Mouse (Mus musculus): ENCODE results near the gene Calhm6.
A peak's percentile ranks its signal among the peaks of the same experiment; 100 is the strongest.

Calhm6 gene

GRCm38 (mm10) chr10:34127392-34128378 lies at the start of gene Calhm6:
TSS of gene Calhm6 (minus strand) at chr10:34127984.
- DNase-seq: peak; percentile 93

- DNase-seq: no peak
These were observed 48.3 kb upstream of the Calhm6 start for GRCm38 (mm10) chr10:34175870-34176606.

GRCm38 (mm10) chr10:34172663-34173282 lies 45.0 kb upstream of the Calhm6 start:
- DNase-seq: no peak

- peak; percentile 95 for DNase-seq
These were observed 43.9 kb upstream of the Calhm6 start for GRCm38 (mm10) chr10:34171660-34172059.

- DNase-seq: no peak
These were observed 43.4 kb upstream of the Calhm6 start for GRCm38 (mm10) chr10:34171191-34171590.

GRCm38 (mm10) chr10:34166971-34167370 lies 39.2 kb upstream of the Calhm6 start:
- no peak for DNase-seq

- no peak for DNase-seq
These were observed 28.2 kb upstream of the Calhm6 start for GRCm38 (mm10) chr10:34155796-34156554.

GRCm38 (mm10) chr10:34151827-34152226 lies 24.0 kb upstream of the Calhm6 start:
- no peak for DNase-seq

GRCm38 (mm10) chr10:34150454-34150853 lies 22.7 kb upstream of the Calhm6 start:
- no peak for DNase-seq

- peak; percentile 12 for DNase-seq
These were observed 22.0 kb upstream of the Calhm6 start for GRCm38 (mm10) chr10:34149772-34150171.

- DNase-seq: peak; percentile 56
These were observed 13.9 kb upstream of the Calhm6 start for GRCm38 (mm10) chr10:34141693-34142092.

- DNase-seq: no peak
These were observed 12.0 kb upstream of the Calhm6 start for GRCm38 (mm10) chr10:34139768-34140167.

GRCm38 (mm10) chr10:34138027-34138426 lies 10.2 kb upstream of the Calhm6 start:
- no peak for DNase-seq

- DNase-seq: no peak
These were observed 8.6 kb upstream of the Calhm6 start for GRCm38 (mm10) chr10:34136432-34136831.

- peak; percentile 92 for DNase-seq
These were observed 3.6 kb upstream of the Calhm6 start for GRCm38 (mm10) chr10:34131356-34131755.

GRCm38 (mm10) chr10:34128391-34128790 lies 607 bp upstream of the Calhm6 start:
- peak; percentile 95 for DNase-seq

GRCm38 (mm10) chr10:34118421-34118820 lies 9.4 kb downstream of the Calhm6 start:
- DNase-seq: no peak

GRCm38 (mm10) chr10:34117770-34118169 lies 10.0 kb downstream of the Calhm6 start:
- DNase-seq: no peak

- DNase-seq: no peak
These were observed 10.7 kb downstream of the Calhm6 start for GRCm38 (mm10) chr10:34117131-34117530.

GRCm38 (mm10) chr10:34111964-34112738 lies 15.6 kb downstream of the Calhm6 start:
- DNase-seq: no peak

- no peak for DNase-seq
These were observed 16.8 kb downstream of the Calhm6 start for GRCm38 (mm10) chr10:34110863-34111465.
